Mouse (Mus musculus): ENCODE results near the gene Unc93a. TPM values are rescaled to one million over a fixed set of nuclear protein-coding genes. Genes with fewer than 3 reads are reported as not detected.

Unc93a gene
- polyA plus RNA-seq (2015; fragmentation: Nextera tagmentation; extraction: Ambion mirVana), result 0.08 TPM in 1 of 2 replicates, not detected in the other

DNA sequence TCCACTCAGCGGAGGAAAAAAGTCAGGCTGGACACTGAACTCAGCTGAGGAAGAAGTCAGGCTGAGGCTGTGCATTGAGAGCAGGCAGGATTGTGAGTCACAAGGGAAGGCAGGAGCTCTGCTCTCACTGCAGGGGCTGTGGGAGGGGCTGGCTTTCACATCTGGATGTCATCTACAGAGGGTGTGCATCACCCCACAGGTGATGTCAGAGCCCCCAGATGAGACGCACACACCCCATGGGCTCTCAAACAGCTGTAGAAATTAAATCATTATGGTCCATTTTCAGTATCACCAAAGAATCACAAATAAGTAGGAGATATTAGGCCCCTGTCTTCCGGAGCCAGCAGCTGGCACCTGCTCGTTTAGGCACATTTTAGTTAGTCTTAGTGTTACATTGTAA lies at the start of gene Unc93a:
Gene Unc93a, minus strand, starts transcription at position 101 of the 400 bp plus-strand sequence.

DNA sequence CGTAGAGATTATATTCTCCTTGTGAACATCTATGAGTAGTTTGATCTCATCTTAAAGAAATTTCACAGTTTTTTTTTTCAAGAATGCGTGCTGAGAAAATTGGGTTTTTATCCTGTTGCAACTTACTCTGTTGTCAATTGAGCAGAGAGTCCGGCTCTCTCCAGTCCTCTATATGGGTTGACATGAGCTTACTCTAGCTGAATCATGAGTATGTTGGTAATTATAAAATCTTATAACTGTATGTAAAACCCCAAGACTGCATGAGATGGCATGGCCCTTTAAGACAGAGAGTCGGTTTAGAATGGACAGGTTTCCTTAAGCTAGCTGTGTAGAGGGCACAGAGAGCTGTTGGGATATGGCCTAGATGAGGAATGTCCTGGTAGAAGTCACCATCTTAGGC lies 70.8 kb downstream of the Unc93a start, which contains the start of gene Tcp10b:
Gene Tcp10b, plus strand, starts transcription at position 301 of the 400 bp plus-strand sequence.

Other genes starting within 250 kb of the Unc93a start
- gene Pnldc1, start 221.6 kb downstream of the Unc93a start, polyA plus RNA-seq (2015; fragmentation: Nextera tagmentation; extraction: Ambion mirVana), result 0.83 and 1.7 TPM in 2 replicates
- 267 and 290 TPM in 2 replicates for gene Tcp1, start 216.1 kb downstream of the Unc93a start, polyA plus RNA-seq (2015; fragmentation: Nextera tagmentation; extraction: Ambion mirVana)
- gene Mrpl18, start 215.5 kb downstream of the Unc93a start, polyA plus RNA-seq (2015; fragmentation: Nextera tagmentation; extraction: Ambion mirVana), result 119 and 136 TPM in 2 replicates
- gene Acat3, start 191.2 kb downstream of the Unc93a start, polyA plus RNA-seq (2015; fragmentation: Nextera tagmentation; extraction: Ambion mirVana), result 0.76 and 0.79 TPM in 2 replicates
- gene Acat2, start 171.1 kb downstream of the Unc93a start, polyA plus RNA-seq (2015; fragmentation: Nextera tagmentation; extraction: Ambion mirVana), result 207 and 228 TPM in 2 replicates
- gene Wtap, start 137.6 kb downstream of the Unc93a start, polyA plus RNA-seq (2015; fragmentation: Nextera tagmentation; extraction: Ambion mirVana), result 103 and 110 TPM in 2 replicates
- gene Sod2, start 125.0 kb downstream of the Unc93a start, polyA plus RNA-seq (2015; fragmentation: Nextera tagmentation; extraction: Ambion mirVana), result 154 and 159 TPM in 2 replicates
- gene Gpr31b, start 79.5 kb downstream of the Unc93a start, polyA plus RNA-seq (2015; fragmentation: Nextera tagmentation; extraction: Ambion mirVana), result 0.18 and 0.33 TPM in 2 replicates
- gene Tcp10b, start 70.7 kb downstream of the Unc93a start, polyA plus RNA-seq (2015; fragmentation: Nextera tagmentation; extraction: Ambion mirVana), result 0.52 and 0.55 TPM in 2 replicates
- not detected in 2 replicates for gene Smok2a, start 89.4 kb upstream of the Unc93a start, polyA plus RNA-seq (2015; fragmentation: Nextera tagmentation; extraction: Ambion mirVana)
- not detected in 2 replicates for gene Smok2b, start 98.4 kb upstream of the Unc93a start, polyA plus RNA-seq (2015; fragmentation: Nextera tagmentation; extraction: Ambion mirVana)
- gene Tcp10c, start 222.8 kb upstream of the Unc93a start, polyA plus RNA-seq (2015; fragmentation: Nextera tagmentation; extraction: Ambion mirVana), result 0.14 TPM in 1 of 2 replicates, not detected in the other